ENCODE assay signal across 33 mouse cellular contexts in the genomic region with DNA sequence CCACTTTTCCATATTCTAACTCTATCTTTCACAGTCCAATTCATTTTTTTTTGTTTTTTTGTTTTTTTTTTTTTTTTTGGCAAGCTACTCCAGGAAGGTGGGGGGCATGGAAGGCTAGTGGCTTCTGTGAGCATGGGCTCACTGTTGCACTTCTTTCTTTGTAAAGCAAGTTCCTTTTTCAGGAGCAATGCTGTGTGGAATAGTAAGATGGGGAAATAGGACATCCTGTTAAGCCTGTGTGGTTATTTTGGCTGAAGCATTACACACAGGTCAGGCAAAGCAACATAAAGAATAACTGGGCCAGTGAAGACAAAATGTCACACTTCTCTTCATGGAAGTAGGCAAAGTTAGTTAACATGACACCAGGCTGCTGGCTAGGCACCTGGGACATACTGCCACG. TPM values are rescaled to one million over a fixed set of nuclear protein-coding genes. Genes with fewer than 3 reads are reported as not detected.
A peak's percentile ranks its signal among the peaks of the same experiment; 100 is the strongest.
DNase-seq lines count a peak whose midpoint lies in the region; ATAC-seq and TF ChIP-seq lines count a peak whose summit lies in the region.
"Had no signal": no experiment of that assay in that cellular context is flagged by ENCODE, and none has a peak within 500 bp of the region (broad histone marks: within the 10 kb centered on the region; RNA-seq: fewer than 3 reads in every experiment).

No protein-coding gene starts in this region.

- no peaks in the 10 kb centered on the region for H3K36me3 ChIP-seq in megakaryocyte, embryonic 14.5 days (replicated peaks; ENCODE audit: low read length)
- H3K36me3 ChIP-seq: embryonic facial prominence, embryonic 12.5 days; forebrain, embryonic 10.5 days; heart, embryonic 10.5 days; midbrain, embryonic 12.5 days; stomach, embryonic 15.5 days had no signal

- 61% methylated on average over 1 of the region's 1 CpGs for WGBS in lung, adult 2 months

- ATAC-seq in granulocyte monocyte progenitor cell, adult 5-6 weeks (replicated peaks; ENCODE audit: poor library complexity, severe bottlenecking): peak; percentile 97
- ATAC-seq: CD4-positive, CD25-positive, alpha-beta regulatory T cell, adult 4 months; forebrain, embryonic 16.5 days; intestine, postnatal 0 days had no signal

- H3K9me3 ChIP-seq in megakaryocyte, embryonic 14.5 days: no peaks in the 10 kb centered on the region
- H3K9me3 ChIP-seq: embryonic facial prominence, embryonic 12.5 days; heart, embryonic 10.5 days; midbrain, embryonic 12.5 days; stomach, embryonic 15.5 days had no signal

- no peak for TF ChIP-seq POLR2A in lung, adult 2 months (IDR thresholded peaks at IDR 0.05; ENCODE audit: borderline replicate concordance, extremely low read depth, low read depth, low read length)

- DNase-seq in lung, postnatal 36 days: peak; percentile 5
- no peak for DNase-seq in lung, adult 2 months
- DNase-seq in urinary bladder, postnatal 14 days (ENCODE audit: low spot score): no peak
- no peak for DNase-seq in right cerebral cortex, postnatal 14 days
- no peak for DNase-seq in frontal cortex, postnatal 36 days (ENCODE audit: low spot score in 2 of 2)
- DNase-seq: adrenal gland, postnatal 25 days; cerebellum, adult 11 months; cerebellum, adult 9-10 months; cerebellum, postnatal 36 days; embryo, embryonic 11 days; gastrocnemius, postnatal 10 days; heart, postnatal 36 days; kidney, adult 9 months; kidney, postnatal 10 days; layer of hippocampus, postnatal 36 days; liver; lung, postnatal 4 days; retina, postnatal 1 day; right cerebral cortex, postnatal 25 days; thymus, postnatal 14 days had no signal

- H3K4me3 ChIP-seq in lung, adult 2 months (replicated peaks; ENCODE audit: extremely low read depth, low read depth, low read length): no peak overlapping the region
- peak overlapping the region; percentile 7 for H3K4me3 ChIP-seq in megakaryocyte, embryonic 14.5 days (replicated peaks)
- H3K4me3 ChIP-seq: embryonic facial prominence, embryonic 12.5 days; forebrain, embryonic 10.5 days; heart, embryonic 10.5 days; midbrain, embryonic 12.5 days; stomach, embryonic 15.5 days had no signal

- no peaks in the 10 kb centered on the region for H3K27me3 ChIP-seq in megakaryocyte, embryonic 14.5 days (replicated peaks)
- H3K27me3 ChIP-seq: embryonic facial prominence, embryonic 12.5 days; midbrain, embryonic 12.5 days; stomach, embryonic 15.5 days had no signal

- TF ChIP-seq CTCF in lung, adult 2 months (IDR thresholded peaks at IDR 0.05; ENCODE audit: insufficient read depth, low read length): no peak

- H3K4me1 ChIP-seq in lung, adult 2 months (ENCODE audit: control insufficient read depth, insufficient read depth, low read length): no peaks in the 10 kb centered on the region
- peaks cover 26% of the 10 kb centered on the region for H3K4me1 ChIP-seq in megakaryocyte, embryonic 14.5 days
- H3K4me1 ChIP-seq: embryonic facial prominence, embryonic 12.5 days; forebrain, embryonic 10.5 days; heart, embryonic 10.5 days; midbrain, embryonic 12.5 days; stomach, embryonic 15.5 days had no signal

RNA-seq across cellular contexts. Expression of a gene that starts 19.5 kb away (rescaled TPM):
- polyA plus RNA-seq in lung, adult 2 months (2012; rRNA removed): 0.92 and 1.1 TPM in 2 replicates
- 1.1 and 3.3 TPM in 2 replicates for total RNA-seq in granulocyte monocyte progenitor cell, adult 5-6 weeks (2014; fragmentation: Nextera tagmentation)
- total RNA-seq in granulocyte monocyte progenitor cell, adult 5-6 weeks (2017): 2.0 and 2.1 TPM in 2 replicates
- polyA plus RNA-seq in megakaryocyte, embryonic 14.5 days (2012; ENCODE audit: insufficient read depth, low replicate concordance): 0.48 TPM in 1 of 2 replicates, not detected in the other
- polyA plus RNA-seq: forebrain, embryonic 10.5 days; midbrain, embryonic 12.5 days; neural tube, embryonic 14.5 days had no signal

RNA-seq across cellular contexts. Expression of a gene that starts 55.5 kb away (rescaled TPM):
- polyA plus RNA-seq in lung, adult 2 months (2012; rRNA removed): 17.5 and 41.1 TPM in 2 replicates
- 2.8 TPM in 1 of 2 replicates, not detected in the other for total RNA-seq in granulocyte monocyte progenitor cell, adult 5-6 weeks (2014; fragmentation: Nextera tagmentation)
- total RNA-seq in granulocyte monocyte progenitor cell, adult 5-6 weeks (2017): 0.82 and 1.6 TPM in 2 replicates
- not detected in 2 replicates for polyA plus RNA-seq in megakaryocyte, embryonic 14.5 days (2012; ENCODE audit: insufficient read depth, low replicate concordance)
- total RNA-seq: adrenal gland, postnatal 25 days; layer of hippocampus, postnatal 36 days had no signal
- polyA plus RNA-seq: embryonic facial prominence, embryonic 12.5 days; forebrain, embryonic 10.5 days; forebrain, embryonic 16.5 days; heart, embryonic 10.5 days; hindbrain, embryonic 14.5 days; limb, embryonic 11.5 days; midbrain, embryonic 12.5 days; neural tube, embryonic 14.5 days had no signal

Comparison
In these comparisons a context has a peak if more than half of its experiments do, and no peak if none do; other contexts are left out.
1. RNA of a gene that starts 55.5 kb away (polyA plus RNA-seq): 17.5 to 41.1 TPM in lung, adult 2 months; not detected in megakaryocyte, embryonic 14.5 days; every median in the first group is over 10 times any median in the second.